Mouse (Mus musculus) liver, embryonic 14.5 days (tissue): ENCODE results near the gene Chid1.

Source experiments
- CTCF ChIP-seq: IDR thresholded peaks from 2 replicates; pipeline ENCODE4 v1.5.1; 2016; ENCODE audit warnings: antibody characterized with exemption, low read depth, control low read depth
- EP300 ChIP-seq: IDR thresholded peaks from 2 replicates; pipeline ENCODE4 v1.6.1; 2016; ENCODE audit warnings: antibody characterized with exemption, low read depth

GRCm38 (mm10) chr7:141559726-141560325, 20.2 kb upstream of the Chid1 start:
- TF ChIP-seq CTCF (no peak), EP300 (no peak)
